Mouse (Mus musculus) liver, embryonic 14.5 days (tissue): Measurements from ENCODE around the gene Fiz1. TPM values are rescaled to one million over a fixed set of nuclear protein-coding genes. Genes with fewer than 3 reads are reported as not detected.

Source experiments
- ATAC-seq: fragments of 200-750 bp; cut with Nextera tagmentation; 2 replicates; pipeline ENCODE4 v1.8.0; 2017; ENCODE audit warnings: moderate number of reproducible peaks, mild to moderate bottlenecking, moderate library complexity; ENCODE audit not compliant: insufficient read depth
- DNase-seq, 3 experiments: peaks; one replicate each; pipeline ENCODE4 v3.0.0-alpha.2; 2012 to 2013; ENCODE audit warnings: low read depth in 3 of 3, low spot score in 3 of 3
- H3K27ac ChIP-seq: fragments of 300-500 bp; sonication (generic); 2 replicates; pipeline ENCODE4 v1.5.1; 2014; ENCODE audit warnings: moderate library complexity, mild to moderate bottlenecking, control low read depth, inconsistent platforms
- H3K27me3 ChIP-seq: fragments of 300-500 bp; sonication (generic); 2 replicates; pipeline ENCODE4 v1.6.1; 2014; ENCODE audit warnings: mild to moderate bottlenecking, low read length, moderate library complexity; ENCODE audit not compliant: control insufficient read depth, insufficient read depth
- H3K36me3 ChIP-seq: fragments of 300-500 bp; sonication (generic); replicated peaks from 2 replicates; pipeline ENCODE4 v1.6.1; 2014; ENCODE audit warnings: low read depth; ENCODE audit not compliant: control insufficient read depth, insufficient read depth
- H3K4me1 ChIP-seq, 2 experiments: fragments of 200-500 bp in 1 of 2; fragments of 300-500 bp in 1 of 2; sonication (generic) in 1 of 2; replicated peaks; 2 replicates each; pipeline ENCODE4 v1.6.1; 2012 to 2014; ENCODE audit warnings: antibody characterized with exemption in 1 of 2, inconsistent platforms in 1 of 2, low read length in 1 of 2; ENCODE audit not compliant: control insufficient read depth in 2 of 2, insufficient read depth in 2 of 2
- H3K4me2 ChIP-seq: fragments of 300-500 bp; sonication (generic); 2 replicates; pipeline ENCODE4 v1.6.1; 2014; ENCODE audit warnings: low read depth, mild to moderate bottlenecking, control low read depth, moderate library complexity
- H3K4me3 ChIP-seq, 2 experiments: fragments of 200-500 bp in 1 of 2; fragments of 300-500 bp in 1 of 2; sonication (generic) in 1 of 2; 2 replicates each; pipeline ENCODE4 v1.5.1; 2012 to 2014; ENCODE audit warnings: low read depth in 2 of 2, low read length in 2 of 2, mild to moderate bottlenecking in 2 of 2, control low read depth in 1 of 2, inconsistent platforms in 1 of 2, moderate library complexity in 1 of 2; ENCODE audit not compliant: insufficient read depth in 1 of 2
- H3K9ac ChIP-seq: fragments of 300-500 bp; sonication (generic); replicated peaks from 2 replicates; pipeline ENCODE4 v1.6.1; 2014; ENCODE audit warnings: mild to moderate bottlenecking, control low read depth, moderate library complexity
- H3K9me3 ChIP-seq: fragments of 300-500 bp; sonication (generic); 2 replicates; pipeline ENCODE4 v1.6.1; 2016; ENCODE audit warnings: low read length, mixed read lengths; ENCODE audit not compliant: control insufficient read depth
- CTCF ChIP-seq: IDR thresholded peaks from 2 replicates; pipeline ENCODE4 v1.5.1; 2016; ENCODE audit warnings: antibody characterized with exemption, low read depth, control low read depth
- EP300 ChIP-seq: IDR thresholded peaks from 2 replicates; pipeline ENCODE4 v1.6.1; 2016; ENCODE audit warnings: antibody characterized with exemption, low read depth
- WGBS: fragments of 180-500 bp; shearing (Covaris S2); extraction: QIAGEN DNeasy Blood & Tissue Kit; methylation state at CpG from one replicate; pipeline ENCODE4 v1.1.7; 2014; ENCODE audit not compliant: insufficient replicate concordance; 5-methylcytosine and 5-hydroxymethylcytosine counted together
- polyA plus RNA-seq, 2 experiments: library from polyadenylated mRNA; depleted of rRNA in 1 of 2; stranded (reverse) in 1 of 2; unstranded in 1 of 2; fragments of >200 nt; fragmentation: Nextera tagmentation in 1 of 2; extraction: Ambion mirVana in 1 of 2; gene quantifications; 2 replicates each; pipeline versions ENCODE4 v1.2.1 to v1.2.3; 2012 to 2014

The Fiz1 gene
- polyA plus RNA-seq, 2 experiments = 10.7 to 12.1 TPM

DNA sequence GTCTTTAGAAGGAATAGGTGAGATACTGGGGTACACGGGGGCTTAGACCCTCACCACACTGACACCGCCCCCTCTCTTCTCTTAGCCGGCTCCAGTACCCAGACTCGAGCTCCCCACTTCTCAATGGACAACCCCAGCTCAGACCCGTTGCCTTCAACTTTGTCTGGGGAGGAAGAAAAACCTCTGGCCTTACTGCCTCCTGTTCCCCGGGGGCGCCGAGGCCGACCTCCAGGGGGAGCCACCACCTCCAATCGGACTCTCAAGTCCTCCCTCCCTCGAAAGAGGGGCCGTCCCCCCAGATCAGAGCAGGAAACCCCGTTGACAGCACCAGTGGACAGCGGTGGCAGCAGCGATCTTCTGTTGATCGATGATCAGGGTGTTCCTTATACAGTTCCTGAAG, 2.9 kb upstream of the Fiz1 start:
- H3K4me1 ChIP-seq = peaks cover 13 to 20% of the 10 kb centered on the region in 2 experiments
- H3K4me3 ChIP-seq = no peak overlapping the region
- H3K4me2 ChIP-seq = no peak overlapping the region
- DNase-seq (no peak), ATAC-seq (no peak)
- 78% methylated on average over 16 of the region's 16 CpGs for WGBS
- H3K9me3 ChIP-seq = no peaks in the 10 kb centered on the region; the same call in 1 of the 2 replicates
- H3K27me3 ChIP-seq = no peaks in the 10 kb centered on the region
- H3K36me3 ChIP-seq = peaks cover 9% of the 10 kb centered on the region
- no peak overlapping the region for H3K9ac ChIP-seq
- H3K27ac ChIP-seq = no peak overlapping the region
- TF ChIP-seq EP300 (no peak), CTCF (peak; percentile 38)

DNA sequence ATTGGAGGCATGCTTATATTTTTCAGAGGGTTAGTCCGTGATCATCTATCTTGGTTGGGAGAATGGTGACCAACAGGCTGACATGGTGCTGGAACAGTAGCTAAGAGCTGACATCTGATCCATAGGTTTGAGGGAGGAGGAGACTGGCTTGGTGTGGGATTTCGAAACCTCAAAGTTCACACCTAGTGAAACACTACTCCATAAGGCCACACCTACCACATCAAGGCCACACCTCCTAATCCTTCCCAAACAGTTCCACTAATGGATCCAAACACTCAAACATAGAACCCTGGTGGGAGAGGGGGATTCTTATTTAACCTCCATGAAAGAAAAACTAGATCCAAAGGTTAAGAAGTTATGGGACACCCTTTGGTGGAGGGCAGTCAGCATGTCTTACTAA, 2.4 kb upstream of the Fiz1 start:
- Histone ChIP-seq H3K4me2 (no peak overlapping the region), H3K27me3 (no peaks in the 10 kb centered on the region), H3K4me1 (peaks cover 13 to 20% of the 10 kb centered on the region in 2 experiments), H3K9me3 (no peaks in the 10 kb centered on the region; the same call in 1 of the 2 replicates), H3K4me3 (no peak overlapping the region), H3K36me3 (peaks cover 13% of the 10 kb centered on the region), H3K9ac (no peak overlapping the region), H3K27ac (no peak overlapping the region)
- no peak for DNase-seq
- 87% methylated on average over 2 of the region's 2 CpGs for WGBS
- TF ChIP-seq CTCF = no peak
- no peak for ATAC-seq

- DNase-seq (no peak), ATAC-seq (no peak)
- Histone ChIP-seq H3K27ac (peak overlapping the region; percentile 96), H3K4me3 (peak overlapping the region; percentile 94 to 96), H3K9ac (peak overlapping the region; percentile 97), H3K4me2 (peak overlapping the region; percentile 82), H3K36me3 (peaks cover 21% of the 10 kb centered on the region), H3K27me3 (no peaks in the 10 kb centered on the region), H3K4me1 (peaks cover 13% of the 10 kb centered on the region in 2 experiments), H3K9me3 (no peaks in the 10 kb centered on the region; the same call in 1 of the 2 replicates)
- TF ChIP-seq EP300 = no peak
- no peak for TF ChIP-seq CTCF
- 37% methylated on average over 3 of the region's 3 CpGs for WGBS
These were observed 1.6 kb upstream of the Fiz1 start for GRCm38 (mm10) chr7:5016057-5016456.

- Histone ChIP-seq H3K27ac (peak within 1 kb of the TSS; percentile 96), H3K4me3 (peak within 1 kb of the TSS; percentile 94 to 96), H3K27me3 (no peaks in the 10 kb centered on the region), H3K9ac (peak within 1 kb of the TSS; percentile 97), H3K4me2 (peak within 1 kb of the TSS; percentile 82), H3K36me3 (peaks cover 28% of the 10 kb centered on the region), H3K4me1 (peaks cover 12 to 13% of the 10 kb centered on the region in 2 experiments), H3K9me3 (no peaks in the 10 kb centered on the region; the same call in 1 of the 2 replicates)
- TF ChIP-seq EP300 (peak; percentile 45; the same call in 1 of the 2 replicates), CTCF (no peak)
- DNase-seq (peak; percentile 82 to 91 (median 84)), ATAC-seq (peak; percentile 76)
- WGBS = under 1% methylated on average over 71 of the region's 76 CpGs
These were observed 863 bp upstream of the Fiz1 start, which contains the start of gene Gm44973 for GRCm38 (mm10) chr7:5015118-5016001. Gene Gm44973 (plus strand): TSS chr7:5015496.
